Mouse (Mus musculus) layer of hippocampus, postnatal 10 days (tissue): ENCODE results near the gene Gpr137. TPM values are rescaled to one million over a fixed set of nuclear protein-coding genes. Genes with fewer than 3 reads are reported as not detected.
"Not testable (repeated sequence)": the region's sequence is repeated elsewhere in the genome, so short reads cannot be mapped to it uniquely, and the experiment has no call there.

ENCODE experiments used
- DNase-seq, 2 experiments: peaks; one replicate each; pipeline ENCODE4 v3.0.0; 2021; ENCODE audit warnings: low spot score in 2 of 2
- long read RNA-seq: library from polyadenylated mRNA; stranded (forward); transcript quantifications from one replicate; pipeline ENCODE4 v2.0.0, GENCODE M21; 2023
- total RNA-seq, 2 experiments: library from RNA; stranded (reverse); gene quantifications; 2 replicates each; pipeline ENCODE4 v1.2.3; 2021

The Gpr137 gene
- total RNA-seq, result 10 to 100 TPM; 73.7 to 74.1 TPM
- long read RNA-seq, transcript Gpr137-205 (7 exons, 1,858 nt), result major isoform, 19 of 29 reads
- long read RNA-seq, partial matches to known transcripts, result 1 of 29 reads
- long read RNA-seq, other reads (novel, unspliced or antisense), result 7 of 29 reads

DNA sequence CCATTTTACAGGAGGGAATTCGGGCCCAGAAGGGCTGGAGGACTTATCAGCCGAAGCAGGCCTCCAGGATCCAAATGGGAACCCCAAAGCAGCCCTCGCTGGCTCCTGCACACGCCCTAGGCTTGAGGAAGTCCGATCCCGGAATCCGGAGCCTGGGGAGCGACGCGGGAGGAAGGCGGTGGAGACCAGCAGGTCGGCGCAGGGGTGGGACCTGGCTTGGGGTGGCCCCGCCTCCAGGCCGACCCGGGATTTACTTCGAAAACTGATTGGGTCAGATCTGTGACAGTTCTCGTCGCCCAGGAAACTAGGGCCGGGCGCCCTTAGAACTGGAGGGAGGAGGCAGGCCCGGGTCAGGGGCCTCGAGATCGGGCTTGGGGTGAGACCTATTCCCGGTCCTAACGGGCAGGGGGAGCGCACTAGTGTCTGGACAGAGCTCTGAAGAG lies at the start of gene Gpr137:
TSS of gene Gpr137 (minus strand) at position 232 of the 443 bp plus-strand sequence.
- DNase-seq, result peak; percentile 86 to 93

DNA sequence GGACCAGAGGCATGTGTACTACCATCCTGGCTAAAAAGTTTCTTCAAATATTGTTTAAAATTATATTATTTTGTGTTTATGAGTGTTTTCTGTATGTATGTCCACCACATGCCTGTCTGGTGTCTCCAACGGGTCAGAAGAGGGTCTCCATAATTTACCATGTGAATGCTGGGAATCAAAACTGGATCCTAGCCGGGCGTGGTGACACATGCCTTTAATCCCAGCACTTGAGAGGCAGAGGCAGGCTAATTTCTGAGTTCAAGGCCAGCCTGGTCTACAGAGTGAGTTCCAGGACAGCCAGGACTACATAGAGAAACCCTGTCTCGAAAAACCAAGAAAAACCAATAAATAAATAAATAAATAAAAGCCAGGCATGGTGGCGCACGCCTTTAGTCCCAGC lies 48.9 kb upstream of the Gpr137 start:
- DNase-seq, result not testable (repeated sequence)

DNA sequence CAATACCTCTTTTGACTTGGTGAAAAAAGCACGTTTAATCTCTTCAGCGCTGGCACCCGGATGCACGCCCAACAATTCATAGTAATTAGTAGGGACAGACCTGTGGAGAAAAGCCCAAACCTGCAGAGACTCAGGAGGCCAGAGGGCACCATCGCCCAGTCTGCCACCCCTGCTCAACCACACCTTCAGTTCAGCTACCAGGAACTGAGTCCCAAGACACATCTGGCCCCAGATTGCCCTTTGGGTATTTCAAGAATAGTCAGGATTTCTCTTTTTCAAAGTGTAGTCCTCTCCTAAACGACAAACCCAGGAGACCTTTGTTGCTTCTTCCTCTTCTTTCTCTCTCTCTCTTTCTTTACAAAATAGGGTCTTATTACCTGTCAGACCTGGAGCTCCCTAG lies 48.4 kb upstream of the Gpr137 start:
- DNase-seq, result no peak

DNA sequence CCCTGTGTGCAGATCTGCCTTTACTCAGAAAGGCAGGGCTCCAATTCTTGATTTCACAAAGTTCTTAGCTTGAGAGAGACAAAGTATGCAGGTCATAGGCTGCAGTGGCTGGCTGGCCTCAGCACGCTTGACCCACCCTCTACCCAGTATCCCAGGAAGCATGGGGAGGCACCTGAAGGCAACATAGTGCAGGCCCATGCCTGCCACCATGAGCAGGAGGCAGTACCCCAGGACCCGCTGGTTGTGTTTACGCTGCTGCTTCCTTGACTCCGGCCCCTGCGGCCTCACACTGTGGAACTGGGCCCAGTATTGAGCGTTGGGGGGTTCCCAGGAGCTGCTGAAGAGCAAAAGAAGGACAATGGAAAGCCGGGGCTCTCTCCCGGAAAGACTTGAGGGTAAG lies 47.0 kb upstream of the Gpr137 start:
- DNase-seq, result no peak

DNA sequence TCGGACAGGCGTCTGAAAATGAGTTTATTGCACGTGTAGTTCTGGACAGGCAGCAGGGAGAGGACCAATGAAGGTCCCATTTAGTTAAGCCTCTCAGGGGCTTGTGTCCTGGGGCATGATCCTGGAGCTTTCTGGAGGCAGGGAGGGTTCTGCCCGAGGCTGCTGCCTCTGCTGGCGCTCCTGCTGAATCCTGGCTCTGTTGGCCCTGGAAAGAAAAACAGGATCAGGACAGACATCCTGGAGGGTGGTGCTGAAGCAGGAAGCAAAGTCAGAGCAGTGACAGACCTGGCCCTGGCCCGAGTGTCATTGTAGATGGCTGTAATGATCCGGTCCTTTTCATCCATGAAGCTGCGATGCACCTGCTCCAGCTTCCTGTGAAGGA lies 45.6 kb upstream of the Gpr137 start:
- DNase-seq, result no peak

DNA sequence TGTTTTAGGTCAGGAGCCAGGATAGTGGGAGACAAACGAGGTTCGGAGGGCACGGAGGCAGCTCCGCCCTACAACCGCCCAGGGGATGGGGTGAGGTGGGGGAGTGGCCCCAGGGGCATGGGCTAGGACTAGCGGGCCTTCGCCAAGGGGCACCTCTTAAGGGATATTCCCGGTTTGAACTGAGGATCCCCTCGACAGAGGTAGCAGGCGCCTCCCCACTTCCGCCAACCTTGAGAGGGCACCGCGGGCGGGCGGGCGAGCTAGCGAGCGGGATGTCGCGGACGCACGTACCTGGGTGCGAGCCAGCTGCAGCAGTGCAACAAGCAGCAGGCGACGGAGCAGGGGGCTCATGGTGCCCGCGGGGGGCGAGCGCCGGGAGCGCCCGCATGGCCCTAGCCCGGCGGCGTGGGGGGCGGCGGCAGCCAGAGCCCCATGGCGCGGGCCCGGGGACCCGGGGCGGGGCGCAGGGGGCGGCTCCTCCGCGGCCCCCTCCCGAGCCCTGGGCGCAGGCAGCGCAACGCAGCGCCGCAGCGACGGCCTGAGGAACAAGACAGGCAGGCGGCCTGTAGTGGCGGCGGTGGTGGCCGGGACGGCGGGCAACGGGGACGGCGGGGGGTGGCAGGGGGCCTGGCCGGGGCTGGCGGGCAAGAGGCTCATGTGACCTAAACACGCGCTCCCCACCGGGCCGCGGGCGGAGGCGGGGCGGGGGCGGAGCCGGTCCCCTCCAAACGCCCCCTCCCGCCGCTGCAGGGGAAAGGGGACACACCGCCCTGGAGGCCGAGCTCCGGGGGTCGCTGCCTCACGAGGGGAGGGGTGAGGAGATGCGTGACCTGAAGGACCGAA lies 45.0 kb upstream of the Gpr137 start, which contains the start of gene Vegfb:
TSS of gene Vegfb (minus strand) at position 591 of the 843 bp plus-strand sequence.
- DNase-seq, result peak; percentile 60 to 76

DNA sequence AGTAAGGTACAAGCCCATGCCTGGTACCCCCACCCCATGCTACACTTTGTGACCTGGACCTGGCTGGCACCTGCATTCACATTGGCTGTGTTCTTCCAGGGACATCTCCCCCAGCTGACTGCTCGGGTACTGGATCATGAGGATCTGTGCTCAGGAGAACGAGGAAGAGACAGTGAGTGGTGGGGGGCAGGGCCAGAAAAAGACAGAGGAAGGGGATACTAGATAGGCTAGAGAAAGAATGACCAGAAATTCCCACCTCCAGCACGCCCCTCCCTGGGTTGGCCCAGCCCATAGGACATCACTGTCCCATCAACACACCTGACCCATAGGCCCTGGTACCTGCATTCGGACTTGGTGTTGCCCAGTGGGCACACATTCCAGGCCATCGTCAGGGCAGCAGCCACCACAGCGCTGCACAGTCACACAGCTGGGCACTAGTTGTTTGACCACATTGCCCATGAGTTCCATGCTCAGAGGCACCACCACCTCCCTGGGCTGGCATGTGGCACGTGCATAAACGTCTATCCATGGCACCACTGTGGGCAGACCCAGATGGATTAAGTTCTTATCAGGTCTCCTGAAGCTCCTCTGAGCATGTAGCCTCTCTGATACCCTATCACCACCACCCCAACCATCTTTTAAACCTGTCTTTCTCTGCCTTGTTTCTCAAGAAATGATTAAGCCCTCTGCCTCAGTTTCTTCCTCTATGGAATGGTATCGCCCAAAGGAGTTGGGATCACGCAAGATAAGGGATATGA lies 43.9 kb upstream of the Gpr137 start:
- no peak for DNase-seq

DNA sequence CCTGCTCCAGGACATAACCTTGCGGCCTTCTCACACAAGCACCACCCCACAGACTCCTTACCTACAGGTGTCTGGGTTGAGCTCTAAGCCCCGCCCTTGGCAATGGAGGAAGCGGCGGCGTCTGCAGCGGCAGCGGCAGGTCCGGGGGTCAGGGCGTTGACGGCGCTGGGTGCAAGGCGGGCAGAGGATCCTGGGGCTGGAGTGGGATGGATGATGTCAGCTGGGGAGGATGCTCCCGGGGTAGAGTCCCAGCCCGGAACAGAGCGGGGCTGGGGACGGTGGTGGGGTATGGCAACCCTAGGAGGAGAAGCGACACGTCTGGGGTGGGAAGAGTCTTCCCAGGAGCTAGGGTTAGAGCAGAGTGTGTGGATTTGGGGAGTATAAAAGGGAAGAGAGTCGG lies 43.0 kb upstream of the Gpr137 start:
- DNase-seq, result no peak

DNA sequence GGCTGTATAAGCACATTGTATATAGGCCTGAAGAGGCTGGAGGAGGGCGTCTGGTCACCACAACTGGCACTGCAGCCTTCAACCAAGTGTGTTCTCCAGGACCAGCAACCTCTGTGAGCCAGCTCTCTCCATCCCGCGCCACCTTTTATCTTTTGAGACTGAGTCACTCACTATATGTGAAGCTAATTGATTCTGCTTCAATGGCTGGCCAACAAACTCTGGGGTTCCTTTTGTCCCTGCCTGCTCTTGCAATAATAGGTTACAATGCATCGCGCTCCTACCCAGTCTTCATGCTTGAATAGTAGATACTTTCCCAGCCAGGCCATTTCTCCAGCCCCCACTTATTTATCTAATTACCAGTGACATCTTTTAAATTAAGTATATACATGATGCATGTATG lies 41.3 kb upstream of the Gpr137 start:
- DNase-seq, result no peak

DNA sequence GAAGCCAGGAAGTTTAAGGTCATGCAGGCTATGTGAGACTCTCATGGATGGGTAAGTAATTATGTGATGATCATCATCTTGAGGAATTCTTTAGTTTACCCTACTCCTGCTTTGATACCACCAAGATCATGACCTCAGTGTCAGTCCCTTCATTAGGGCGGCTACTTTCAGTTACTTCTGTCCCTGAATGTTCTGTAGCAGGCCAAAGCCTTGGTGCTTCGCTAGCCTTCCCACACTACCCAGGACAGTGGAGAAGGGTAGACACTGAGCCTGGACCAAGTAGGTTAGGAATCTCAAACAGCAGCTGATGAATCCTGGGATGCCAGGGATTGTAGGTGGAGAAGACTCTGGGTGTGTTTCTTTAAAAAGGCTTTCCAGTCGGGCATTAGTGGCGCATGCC lies 39.2 kb upstream of the Gpr137 start:
- no peak for DNase-seq

DNA sequence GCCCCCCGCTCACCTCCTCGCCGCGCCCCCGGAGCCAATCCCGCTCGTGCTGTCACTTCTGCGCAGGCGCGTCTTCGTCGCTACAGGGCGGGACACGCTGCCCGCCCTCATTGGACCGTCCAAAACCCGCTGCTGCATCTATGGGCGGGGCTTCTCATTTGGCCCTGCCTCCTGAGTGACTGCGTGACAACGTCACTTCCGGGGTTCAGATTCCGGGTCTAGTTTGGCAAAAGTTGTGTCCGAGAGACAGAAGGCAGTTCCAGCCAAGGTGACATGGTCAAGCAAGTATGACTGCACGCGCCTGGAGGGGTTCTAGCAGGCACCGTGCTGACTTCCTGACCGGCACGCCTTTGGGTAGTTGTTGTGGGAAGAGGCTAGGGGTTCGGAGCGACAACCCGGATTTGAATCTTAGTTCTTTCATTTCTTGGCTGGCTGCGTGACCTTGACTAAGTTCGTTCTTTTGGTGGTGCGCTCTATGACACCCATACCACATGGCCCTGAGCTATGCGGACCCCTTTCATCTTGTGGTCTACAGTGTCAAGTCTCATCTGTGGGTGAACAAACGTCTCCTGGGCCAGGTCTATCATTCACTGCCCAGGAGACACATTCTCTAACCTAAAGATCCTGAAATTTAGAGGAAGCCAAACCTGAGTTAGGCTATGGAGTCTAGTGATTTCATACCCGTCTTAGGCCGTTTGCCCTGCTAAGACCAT lies 38.3 kb upstream of the Gpr137 start, which contains the start of gene Fkbp2:
TSS of gene Fkbp2 (minus strand) at position 121 of the 713 bp plus-strand sequence.
- peak; percentile 99 for DNase-seq

DNA sequence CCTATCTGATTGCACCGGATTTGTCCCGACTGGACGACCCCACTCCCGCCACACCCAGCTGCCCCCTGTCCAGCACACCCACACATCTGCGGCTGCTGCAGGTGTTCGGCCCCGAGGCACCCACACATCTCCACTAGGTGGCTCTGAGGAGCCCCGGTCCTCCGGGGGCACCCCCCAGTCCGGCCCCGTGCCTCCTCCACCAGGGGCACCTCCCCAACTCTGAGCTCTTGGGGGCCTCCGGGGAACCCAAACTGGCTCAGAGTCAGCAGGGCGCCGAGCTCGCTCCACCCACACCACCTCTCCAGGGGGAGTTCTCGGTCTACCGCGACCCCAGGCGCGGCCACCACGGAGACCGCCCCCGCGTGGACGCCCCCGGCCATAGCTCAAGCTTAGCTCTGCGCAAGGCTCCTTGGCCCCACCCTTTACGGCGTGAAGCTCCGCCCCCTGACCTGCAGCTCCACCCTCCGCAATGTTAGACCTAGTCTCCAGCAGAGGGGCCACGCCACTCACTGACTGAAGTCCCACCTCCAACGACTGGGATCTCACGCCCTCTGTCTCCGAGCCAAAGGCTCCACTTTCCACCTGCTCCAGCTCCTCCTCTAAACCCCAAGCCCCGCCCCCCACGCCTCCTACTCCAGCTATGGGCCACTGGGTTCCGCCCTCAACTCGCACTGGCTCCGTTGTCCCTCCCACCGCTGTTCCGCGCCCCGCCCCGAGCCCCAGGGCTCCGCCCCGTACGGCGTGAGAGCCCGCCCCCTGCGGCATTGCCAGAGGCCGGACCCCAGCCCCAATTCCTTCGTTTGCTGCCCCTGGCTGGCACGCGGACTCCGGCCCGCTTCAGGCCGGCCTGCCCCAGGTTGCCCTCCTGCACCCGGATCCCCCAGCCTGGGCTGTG lies 37.5 kb upstream of the Gpr137 start:
- DNase-seq, result peak; percentile 99 to 100

DNA sequence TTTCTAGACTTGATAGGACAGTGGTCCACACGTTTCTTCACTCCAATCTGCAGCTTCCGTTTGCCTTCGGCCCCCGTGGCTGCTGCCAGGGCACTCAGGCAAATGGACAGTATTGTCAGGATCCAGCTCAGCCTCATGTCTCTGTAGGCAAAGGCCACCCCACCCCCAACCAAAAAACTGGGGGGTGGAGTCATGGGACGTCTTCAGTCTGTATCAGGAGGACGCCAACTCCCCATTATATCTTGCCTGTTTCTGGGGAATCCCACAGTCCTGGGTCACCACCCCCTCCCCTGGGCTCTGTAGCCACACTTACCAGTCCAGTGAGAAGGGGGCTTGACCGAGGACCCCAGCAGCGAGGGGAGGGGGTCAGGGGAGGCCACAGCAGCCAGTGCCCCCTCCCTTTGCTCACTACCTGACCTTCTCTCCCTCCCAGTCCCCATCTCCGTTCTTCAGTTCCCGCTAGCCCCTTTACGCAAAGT lies 36.8 kb upstream of the Gpr137 start:
- peak; percentile 32 to 52 for DNase-seq

DNA sequence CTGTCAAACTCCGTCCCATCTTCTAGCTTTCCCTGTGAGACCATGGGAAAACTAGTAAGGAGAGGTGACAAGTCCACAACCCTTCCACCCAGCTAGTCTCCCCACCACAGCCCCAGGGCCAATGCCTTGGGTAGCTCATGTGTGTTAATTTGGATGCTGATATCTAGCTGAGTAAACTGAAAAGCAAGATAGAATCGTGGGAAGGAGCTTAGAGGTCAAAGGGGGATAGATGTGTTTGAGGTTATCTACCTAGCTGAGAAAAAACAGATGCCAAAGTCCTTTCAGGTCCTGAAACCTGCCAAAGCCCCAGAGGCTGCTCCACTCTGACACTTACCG lies 36.3 kb upstream of the Gpr137 start:
- no peak for DNase-seq

DNA sequence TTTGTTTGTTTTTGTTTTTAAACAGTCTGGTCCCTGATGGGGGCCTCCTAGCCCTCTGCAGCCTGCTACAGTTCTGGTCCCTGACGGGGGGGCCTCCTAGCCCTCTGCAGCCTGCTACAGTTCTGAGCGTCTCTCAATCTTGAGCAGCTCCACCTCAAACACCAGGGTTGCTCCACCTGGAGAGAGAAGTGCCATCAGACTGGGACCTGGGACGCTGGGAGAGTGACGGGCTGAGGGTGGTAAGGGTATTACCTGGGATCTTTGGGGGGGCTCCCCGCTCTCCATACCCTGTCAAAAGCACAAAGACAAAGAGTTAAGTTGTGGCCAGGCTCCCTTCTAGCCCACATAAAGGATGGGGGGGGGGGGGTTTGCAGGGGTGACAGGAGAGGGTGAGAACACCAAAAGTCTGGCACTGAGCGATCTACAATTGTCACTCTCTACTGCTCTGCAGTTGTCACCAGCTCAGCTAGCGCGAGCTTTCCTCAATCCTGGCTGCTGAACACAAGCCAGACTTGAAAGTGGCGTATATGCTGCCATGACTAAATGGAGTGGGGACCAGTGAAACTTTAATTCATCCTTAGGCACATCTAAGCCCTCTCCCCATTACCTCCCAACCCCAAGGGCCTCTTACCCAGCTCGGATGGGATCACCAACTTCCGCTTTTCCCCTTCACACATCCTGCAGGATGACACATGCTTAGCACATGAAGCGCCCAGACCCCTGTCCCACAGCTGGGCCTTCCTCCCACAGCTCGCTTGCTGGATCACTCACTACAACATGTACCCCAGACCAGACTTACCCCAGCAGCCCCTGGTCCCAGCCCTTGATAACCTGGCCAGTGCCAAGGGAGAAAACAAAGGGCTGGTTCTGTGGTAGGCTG lies 35.7 kb upstream of the Gpr137 start:
- DNase-seq, result peak in 1 of 2 experiments; percentile 40

DNA sequence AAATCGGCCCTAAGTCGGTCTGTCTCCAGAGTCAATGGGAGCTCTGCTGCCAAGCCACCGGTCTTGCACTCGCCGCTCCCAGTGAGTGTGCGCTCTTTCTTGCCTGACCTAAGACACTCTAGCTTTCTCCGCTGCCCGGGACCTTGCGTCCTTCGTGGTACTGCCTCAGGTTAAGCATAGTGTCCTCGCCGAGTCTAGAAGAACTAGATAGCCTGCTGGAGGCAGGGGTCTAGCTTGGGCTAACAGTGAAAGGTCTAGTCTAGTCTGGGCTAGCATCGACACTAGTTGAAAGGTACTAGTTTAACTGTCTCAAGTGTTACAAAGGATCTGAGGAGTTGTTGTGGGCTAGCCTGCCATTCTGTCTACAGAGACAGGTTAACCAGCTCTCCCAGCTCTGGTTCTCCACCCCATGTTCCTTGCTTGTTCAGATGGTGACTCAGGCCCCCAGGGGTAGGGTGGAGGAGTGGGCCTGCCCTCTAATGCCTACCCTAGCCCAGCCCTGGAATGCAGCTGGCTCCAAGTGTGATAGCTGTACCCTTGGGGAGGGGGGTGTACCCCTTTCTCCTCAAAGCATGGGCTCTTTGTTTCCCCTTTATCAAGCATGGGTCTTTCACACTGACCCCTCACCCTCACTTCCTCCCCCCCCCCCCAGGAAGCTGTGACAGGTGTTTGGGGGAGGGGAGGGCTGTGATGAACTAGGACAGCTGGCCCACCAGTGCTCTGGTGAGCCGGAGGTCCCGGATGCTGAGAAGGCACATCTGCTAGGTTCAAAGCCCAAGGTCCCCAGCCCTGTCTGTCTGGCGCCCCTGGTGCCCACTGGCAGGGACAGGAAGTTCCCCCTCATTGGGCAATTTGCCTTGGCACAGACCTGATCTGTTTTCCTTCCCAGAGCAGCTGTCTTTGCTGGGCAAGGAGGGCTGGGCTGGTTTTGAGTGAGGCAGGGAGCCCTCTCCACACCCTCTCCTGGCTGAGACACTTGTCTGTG lies 33.5 kb upstream of the Gpr137 start, which contains the start of gene Plcb3:
TSS of gene Plcb3 (minus strand) at position 934 of the 985 bp plus-strand sequence.
- peak; percentile 83 for DNase-seq
